Mouse (Mus musculus) forebrain, embryonic 11.5 days (tissue): ENCODE results near the gene Pxdc1. TPM values are rescaled to one million over a fixed set of nuclear protein-coding genes. Genes with fewer than 3 reads are reported as not detected.
A peak's percentile ranks its signal among the peaks of the same experiment; 100 is the strongest.

Experiments
- ATAC-seq: fragments of 200-750 bp; cut with Nextera tagmentation; replicated peaks from 2 replicates; pipeline ENCODE4 v1.8.0; 2017; ENCODE audit warnings: moderate TSS enrichment; ENCODE audit not compliant: low FRiP score
- DNase-seq: peaks from one replicate; pipeline ENCODE4 v3.0.0-alpha.2; 2017; ENCODE audit warnings: low spot score
- H3K27ac ChIP-seq: fragments of 300-500 bp; sonication (generic); 2 replicates; pipeline ENCODE4 v1.5.1; 2014; ENCODE audit warnings: low read depth, low read length
- H3K27me3 ChIP-seq: fragments of 300-500 bp; sonication (generic); 2 replicates; pipeline ENCODE4 v1.6.1; 2014; ENCODE audit warnings: mild to moderate bottlenecking, low read length, mixed read lengths; ENCODE audit not compliant: control insufficient read depth, insufficient read depth
- H3K36me3 ChIP-seq: fragments of 300-500 bp; sonication (generic); 2 replicates; pipeline ENCODE4 v1.6.1; 2014; ENCODE audit warnings: mild to moderate bottlenecking, low read length, moderate library complexity, mixed read lengths; ENCODE audit not compliant: control insufficient read depth, insufficient read depth
- H3K4me1 ChIP-seq: fragments of 300-500 bp; sonication (generic); replicated peaks from 2 replicates; pipeline ENCODE4 v1.6.1; 2014; ENCODE audit warnings: low read length, mixed read lengths; ENCODE audit not compliant: control insufficient read depth, insufficient read depth
- H3K4me2 ChIP-seq: fragments of 300-500 bp; sonication (generic); 2 replicates; pipeline ENCODE4 v1.6.1; 2014; ENCODE audit warnings: low read depth, mild to moderate bottlenecking, low read length, moderate library complexity, mixed read lengths; ENCODE audit not compliant: severe bottlenecking
- H3K4me3 ChIP-seq: fragments of 300-500 bp; sonication (generic); 2 replicates; pipeline ENCODE4 v1.5.1; 2014; ENCODE audit warnings: low read depth, low read length
- H3K9ac ChIP-seq: fragments of 300-500 bp; sonication (generic); 2 replicates; pipeline ENCODE4 v1.6.1; 2014; ENCODE audit warnings: low read length
- H3K9me3 ChIP-seq: fragments of 300-500 bp; sonication (generic); 2 replicates; pipeline ENCODE4 v1.6.1; 2016; ENCODE audit warnings: low read length, mixed read lengths; ENCODE audit not compliant: control insufficient read depth
- WGBS: fragments of 180-500 bp; shearing (Covaris S2); extraction: QIAGEN DNeasy Blood & Tissue Kit; methylation state at CpG from one replicate; pipeline ENCODE4 v1.1.7; 2014; 5-methylcytosine and 5-hydroxymethylcytosine counted together
- polyA plus RNA-seq: library from polyadenylated mRNA; unstranded; fragments of >200 nt; fragmentation: Nextera tagmentation; extraction: Ambion mirVana; gene quantifications from 2 replicates; pipeline ENCODE4 v1.2.1, GENCODE M21; 2014

Pxdc1 gene
- polyA plus RNA-seq, 1 experiment from 2014 or later = 4.6 TPM

DNA sequence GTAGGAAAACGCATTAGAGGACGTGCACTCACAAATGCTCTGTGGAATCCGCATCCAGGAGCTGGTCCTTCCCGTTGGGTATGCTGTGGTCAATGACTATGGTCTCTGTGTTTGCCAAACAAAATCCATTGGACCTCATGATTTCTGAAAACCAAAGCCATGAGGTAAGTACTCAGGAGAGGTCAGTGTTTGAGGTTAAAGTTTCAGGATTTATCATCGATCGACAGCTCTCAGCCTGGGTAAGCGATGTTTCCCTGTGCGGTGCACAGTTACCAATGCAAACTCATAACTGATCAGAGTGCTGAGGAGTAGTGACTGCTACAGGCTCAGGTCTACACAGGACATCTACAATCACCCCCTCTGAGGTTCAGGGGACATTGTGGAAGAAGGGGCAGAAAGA lies 23.0 kb downstream of the Pxdc1 start:
- no peak overlapping the region for H3K9ac ChIP-seq
- no peak overlapping the region for H3K4me3 ChIP-seq
- H3K4me1 ChIP-seq = no peaks in the 10 kb centered on the region; the same call in 1 of the 2 replicates
- no peaks in the 10 kb centered on the region for H3K27me3 ChIP-seq
- DNase-seq (no peak), ATAC-seq (no peak)
- H3K4me2 ChIP-seq = no peak overlapping the region
- no peaks in the 10 kb centered on the region for H3K36me3 ChIP-seq
- H3K27ac ChIP-seq = no peak overlapping the region
- 95% methylated on average over 8 of the region's 8 CpGs for WGBS
- no peaks in the 10 kb centered on the region for H3K9me3 ChIP-seq

DNA sequence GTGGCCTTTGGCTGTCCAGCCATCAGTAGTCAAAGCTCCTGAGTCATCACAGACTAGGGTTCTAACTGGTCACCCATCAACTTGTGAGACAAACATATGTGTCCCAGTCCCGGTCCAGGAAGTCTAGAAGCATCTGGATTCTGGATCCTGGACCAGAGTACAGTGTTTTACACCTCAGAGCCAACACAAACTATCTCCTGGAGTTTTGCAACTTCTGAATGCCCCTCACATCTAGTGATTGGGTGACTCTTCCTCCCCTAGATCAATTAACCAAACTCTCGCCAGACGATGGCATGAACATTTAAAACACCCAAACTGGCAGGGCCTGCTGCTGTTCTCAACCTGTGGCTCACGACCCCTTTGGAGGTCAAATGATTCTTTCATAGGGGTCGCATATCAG lies 23.5 kb downstream of the Pxdc1 start:
- no peaks in the 10 kb centered on the region for H3K27me3 ChIP-seq
- H3K27ac ChIP-seq = no peak overlapping the region
- no peak overlapping the region for H3K4me2 ChIP-seq
- H3K9me3 ChIP-seq = no peaks in the 10 kb centered on the region
- ATAC-seq = no peak
- DNase-seq = no peak
- WGBS = 91% methylated on average over 5 of the region's 5 CpGs
- H3K4me1 ChIP-seq = no peaks in the 10 kb centered on the region
- no peak overlapping the region for H3K9ac ChIP-seq
- H3K36me3 ChIP-seq = no peaks in the 10 kb centered on the region
- H3K4me3 ChIP-seq = no peak overlapping the region

DNA sequence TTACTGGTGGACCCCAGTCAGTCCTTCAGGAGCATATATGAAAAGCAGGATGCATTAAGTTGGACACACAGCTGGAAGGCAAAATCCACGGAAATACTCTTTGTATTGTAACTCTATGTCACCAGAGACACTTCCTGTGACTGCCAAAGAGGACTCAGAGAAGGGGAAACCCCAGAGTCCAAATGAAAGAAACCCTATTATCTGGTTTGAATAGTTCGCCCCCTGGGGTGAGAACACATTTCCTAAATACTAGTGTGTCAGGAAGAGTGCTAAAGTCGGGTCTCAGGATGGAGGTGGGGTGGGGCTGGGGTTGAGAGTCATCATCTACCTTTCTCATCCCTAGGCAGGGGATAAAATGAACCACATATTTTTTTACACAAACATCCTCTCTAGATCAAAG lies 25.8 kb downstream of the Pxdc1 start:
- ATAC-seq = no peak
- no peak overlapping the region for H3K9ac ChIP-seq
- H3K36me3 ChIP-seq = no peaks in the 10 kb centered on the region
- H3K4me2 ChIP-seq = no peak overlapping the region
- DNase-seq = peak; percentile 20
- H3K27ac ChIP-seq = no peak overlapping the region
- H3K4me1 ChIP-seq = no peaks in the 10 kb centered on the region
- no peaks in the 10 kb centered on the region for H3K9me3 ChIP-seq
- no peak overlapping the region for H3K4me3 ChIP-seq
- 36% methylated on average over 3 of the region's 3 CpGs for WGBS
- no peaks in the 10 kb centered on the region for H3K27me3 ChIP-seq

DNA sequence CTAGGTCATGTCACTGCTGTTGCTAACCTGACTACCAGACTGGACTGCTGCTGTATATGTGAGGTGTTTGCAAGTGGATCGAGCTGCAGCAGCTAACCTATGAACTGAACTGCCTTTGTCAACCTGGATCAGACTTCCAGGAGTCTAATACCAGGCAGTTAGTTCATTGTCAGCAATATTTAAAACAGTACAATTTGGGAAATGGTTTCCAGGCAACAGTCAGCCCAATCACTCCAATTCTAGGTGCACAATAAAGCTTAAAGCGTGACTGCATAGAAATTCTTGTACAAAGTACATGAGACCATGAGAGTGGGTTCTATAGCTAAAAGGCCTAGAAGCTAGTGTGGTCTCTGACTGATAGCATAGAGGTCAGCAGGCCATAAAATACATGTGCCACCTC lies 28.9 kb downstream of the Pxdc1 start:
- H3K4me3 ChIP-seq = no peak overlapping the region
- ATAC-seq (no peak), DNase-seq (no peak)
- no peak overlapping the region for H3K27ac ChIP-seq
- no peak overlapping the region for H3K4me2 ChIP-seq
- no peak overlapping the region for H3K9ac ChIP-seq
- H3K27me3 ChIP-seq = no peaks in the 10 kb centered on the region
- WGBS = 89% methylated on average over 2 of the region's 2 CpGs
- no peaks in the 10 kb centered on the region for H3K4me1 ChIP-seq
- H3K9me3 ChIP-seq = no peaks in the 10 kb centered on the region
- H3K36me3 ChIP-seq = no peaks in the 10 kb centered on the region

- H3K9me3 ChIP-seq = no peaks in the 10 kb centered on the region
- no peaks in the 10 kb centered on the region for H3K27me3 ChIP-seq
- 85% methylated on average over 2 of the region's 2 CpGs for WGBS
- H3K27ac ChIP-seq = no peak overlapping the region
- no peak overlapping the region for H3K4me2 ChIP-seq
- DNase-seq (no peak), ATAC-seq (no peak)
- no peak overlapping the region for H3K9ac ChIP-seq
- no peaks in the 10 kb centered on the region for H3K36me3 ChIP-seq
- H3K4me3 ChIP-seq = no peak overlapping the region
- no peaks in the 10 kb centered on the region for H3K4me1 ChIP-seq
These were observed 40.9 kb downstream of the Pxdc1 start for GRCm38 (mm10) chr13:34612402-34612801.

DNA sequence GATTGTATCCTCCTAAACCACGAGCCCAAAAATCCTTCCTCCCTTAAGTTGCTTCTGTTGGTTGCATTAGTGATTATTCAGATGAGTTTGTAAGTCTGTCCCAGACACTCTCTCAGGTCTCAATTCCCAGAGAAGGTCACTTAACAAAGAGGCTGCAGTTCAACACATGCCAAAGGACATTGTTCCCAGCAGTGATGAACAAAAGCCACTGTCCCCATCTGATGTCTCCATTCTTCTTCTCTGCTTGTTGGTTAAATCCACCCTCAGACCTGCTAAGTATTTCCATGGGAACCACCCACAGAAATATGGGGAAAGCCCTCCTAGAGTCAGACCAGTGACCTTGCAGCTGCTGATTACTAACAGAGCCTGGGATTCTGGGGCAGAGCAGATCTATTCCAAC lies 43.6 kb downstream of the Pxdc1 start:
- 71% methylated on average over 1 of the region's 1 CpGs for WGBS
- H3K27ac ChIP-seq = no peak overlapping the region

GRCm38 (mm10) chr13:34607079-34607478 lies 46.2 kb downstream of the Pxdc1 start:
- Histone ChIP-seq H3K9me3 (no peaks in the 10 kb centered on the region), H3K36me3 (no peaks in the 10 kb centered on the region), H3K9ac (no peak overlapping the region), H3K27me3 (no peaks in the 10 kb centered on the region), H3K4me2 (no peak overlapping the region), H3K27ac (no peak overlapping the region), H3K4me3 (no peak overlapping the region), H3K4me1 (0 out of 2 replicates have a peak, but pooled peaks cover 2% of the 10 kb centered on the region)
- ATAC-seq = no peak
- DNase-seq = no peak
- 77% methylated on average over 2 of the region's 2 CpGs for WGBS

More for the DNA sequence above, 43.6 kb downstream of the Pxdc1 start:
- Histone ChIP-seq H3K36me3 (no peaks in the 10 kb centered on the region), H3K9me3 (no peaks in the 10 kb centered on the region), H3K4me2 (no peak overlapping the region), H3K4me1 (0 out of 2 replicates have a peak, but pooled peaks cover 2% of the 10 kb centered on the region), H3K27me3 (no peaks in the 10 kb centered on the region), H3K9ac (no peak overlapping the region), H3K4me3 (no peak overlapping the region)
- no peak for ATAC-seq
- no peak for DNase-seq

- Histone ChIP-seq H3K36me3 (no peaks in the 10 kb centered on the region), H3K4me1 (0 out of 2 replicates have a peak, but pooled peaks cover 2% of the 10 kb centered on the region), H3K9me3 (no peaks in the 10 kb centered on the region), H3K27ac (no peak overlapping the region), H3K27me3 (no peaks in the 10 kb centered on the region), H3K9ac (no peak overlapping the region), H3K4me3 (no peak overlapping the region), H3K4me2 (no peak overlapping the region)
- 0 out of 2 replicates have a peak, but pooled peaks have one; percentile 51 for ATAC-seq
- 71% methylated on average over 3 of the region's 3 CpGs for WGBS
- DNase-seq = no peak
These were observed 47.4 kb downstream of the Pxdc1 start for GRCm38 (mm10) chr13:34605884-34606283.

DNA sequence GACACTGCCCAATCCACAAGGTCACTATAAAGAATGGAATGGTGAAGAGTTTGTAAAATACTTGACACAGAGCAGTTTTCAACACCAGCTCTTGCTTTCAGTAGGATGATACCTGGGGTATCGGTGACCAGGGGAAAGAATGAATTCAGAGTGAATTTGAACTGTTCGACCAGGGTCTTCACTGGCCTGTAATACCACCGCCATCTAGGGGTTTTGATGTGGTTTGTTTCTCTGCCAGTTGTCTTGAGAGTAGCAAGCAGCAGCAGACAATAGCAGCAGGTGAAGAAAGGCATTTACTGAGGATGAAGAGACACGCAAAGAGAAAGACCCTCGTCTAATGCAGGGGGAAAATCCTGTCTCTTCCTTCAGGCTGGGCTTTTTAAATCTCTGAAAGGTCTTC lies 48.1 kb downstream of the Pxdc1 start:
- 62% methylated on average over 5 of the region's 5 CpGs for WGBS
- no peak for DNase-seq

More for the DNA sequence above, 48.1 kb downstream of the Pxdc1 start:
- Histone ChIP-seq H3K4me1 (0 out of 2 replicates have a peak, but pooled peaks cover 2% of the 10 kb centered on the region), H3K9me3 (no peaks in the 10 kb centered on the region), H3K4me3 (no peak overlapping the region), H3K36me3 (no peaks in the 10 kb centered on the region), H3K27ac (no peak overlapping the region), H3K4me2 (no peak overlapping the region), H3K9ac (no peak overlapping the region), H3K27me3 (no peaks in the 10 kb centered on the region)
- no peak for ATAC-seq
